Mouse (Mus musculus) heart, embryonic 10.5 days (tissue): Measurements from ENCODE around the gene Ndufaf2. TPM values are rescaled to one million over a fixed set of nuclear protein-coding genes. Genes with fewer than 3 reads are reported as not detected.

ENCODE experiments used
- DNase-seq: peaks from one replicate; pipeline ENCODE4 v3.0.0-alpha.2; 2017; ENCODE audit warnings: low spot score
- H3K27ac ChIP-seq: fragments of 300-500 bp; sonication (generic); 2 replicates; pipeline ENCODE4 v1.5.1; 2016; ENCODE audit warnings: mild to moderate bottlenecking
- H3K27me3 ChIP-seq: fragments of 300-500 bp; sonication (generic); 2 replicates; pipeline ENCODE4 v1.6.1; 2016; ENCODE audit warnings: mild to moderate bottlenecking; ENCODE audit not compliant: poor library complexity, insufficient read depth, severe bottlenecking
- H3K36me3 ChIP-seq: fragments of 300-500 bp; sonication (generic); 2 replicates; pipeline ENCODE4 v1.6.1; 2016; ENCODE audit warnings: mild to moderate bottlenecking, moderate library complexity
- H3K4me1 ChIP-seq: fragments of 300-500 bp; sonication (generic); 2 replicates; pipeline ENCODE4 v1.6.1; 2016; ENCODE audit warnings: mild to moderate bottlenecking
- H3K4me3 ChIP-seq: fragments of 300-500 bp; sonication (generic); 2 replicates; pipeline ENCODE4 v1.5.1; 2016; ENCODE audit warnings: mild to moderate bottlenecking, moderate library complexity
- H3K9me3 ChIP-seq: fragments of 300-500 bp; sonication (generic); 2 replicates; pipeline ENCODE4 v1.6.1; 2016; ENCODE audit warnings: mild to moderate bottlenecking, moderate library complexity
- WGBS: fragments of 180-500 bp; shearing (Covaris S2); methylation state at CpG from one replicate; pipeline ENCODE4 v1.1.7; 2016; 5-methylcytosine and 5-hydroxymethylcytosine counted together
- polyA plus RNA-seq: library from polyadenylated mRNA; unstranded; fragments of >200 nt; fragmentation: Nextera tagmentation; extraction: Ambion mirVana; gene quantifications from 2 replicates; pipeline ENCODE4 v1.2.1, GENCODE M21; 2016

Gene Ndufaf2
- polyA plus RNA-seq, 1 experiment from 2014 or later = 73.5 TPM

DNA sequence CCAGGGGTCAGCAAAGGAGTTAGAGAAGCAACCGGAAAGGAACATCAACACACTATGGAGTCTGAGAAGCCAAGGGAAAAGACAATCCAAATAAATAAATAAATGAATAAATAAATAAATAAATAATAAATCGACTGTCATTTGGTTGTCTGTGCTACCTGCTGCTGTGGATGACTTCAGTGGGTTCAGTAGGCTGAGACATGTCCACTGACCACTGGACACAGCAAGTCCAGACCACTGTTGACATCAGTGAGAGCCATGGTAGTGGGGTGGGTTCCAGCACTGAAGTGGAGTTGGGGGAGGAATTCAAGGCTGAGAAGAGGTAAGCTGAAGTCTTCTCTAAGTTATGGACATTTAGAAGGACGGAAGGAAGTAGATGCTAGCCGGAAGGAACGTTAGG, 174.2 kb downstream of the Ndufaf2 start:
- WGBS = 80% methylated on average over 5 of the region's 5 CpGs
- H3K27me3 ChIP-seq = no peaks in the 10 kb centered on the region
- H3K36me3 ChIP-seq = no peaks in the 10 kb centered on the region
- no peak for DNase-seq
- H3K4me1 ChIP-seq = no peaks in the 10 kb centered on the region
- H3K9me3 ChIP-seq = no peaks in the 10 kb centered on the region
- no peak overlapping the region for H3K4me3 ChIP-seq
- H3K27ac ChIP-seq = no peak overlapping the region

DNA sequence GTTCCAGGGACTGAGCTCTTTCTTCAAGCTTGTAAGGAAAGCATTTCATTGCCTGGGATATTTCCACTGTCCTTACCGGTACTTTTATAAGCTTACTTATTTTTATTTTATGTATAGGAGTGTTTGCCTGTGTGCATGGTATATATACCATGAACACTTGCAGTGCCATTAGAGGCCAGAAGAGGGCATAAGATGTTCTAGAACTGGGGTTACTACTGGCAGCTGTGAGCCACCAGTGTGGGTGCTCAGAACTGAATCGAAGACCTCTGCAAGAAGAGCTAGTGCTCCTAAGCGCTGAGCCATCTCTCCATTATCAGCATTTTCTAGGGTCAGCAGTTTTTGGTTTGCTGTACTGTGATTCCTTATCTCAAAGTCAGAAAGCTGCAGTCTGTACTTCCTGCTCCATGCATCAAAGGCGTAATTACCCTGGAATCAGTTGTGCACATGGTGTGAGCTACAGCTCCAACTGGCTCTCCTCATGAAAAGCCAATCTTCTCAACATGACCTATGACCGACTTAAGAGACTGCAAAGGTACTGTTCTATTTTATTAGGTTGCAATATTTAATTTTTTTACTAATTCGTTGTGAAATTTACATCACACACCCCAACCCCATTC, 175.1 kb downstream of the Ndufaf2 start:
- DNase-seq = no peak
- no peak overlapping the region for H3K4me3 ChIP-seq
- H3K27ac ChIP-seq = no peak overlapping the region
- no peaks in the 10 kb centered on the region for H3K4me1 ChIP-seq
- WGBS = 82% methylated on average over 6 of the region's 6 CpGs
- no peaks in the 10 kb centered on the region for H3K27me3 ChIP-seq
- H3K9me3 ChIP-seq = no peaks in the 10 kb centered on the region
- H3K36me3 ChIP-seq = no peaks in the 10 kb centered on the region

DNA sequence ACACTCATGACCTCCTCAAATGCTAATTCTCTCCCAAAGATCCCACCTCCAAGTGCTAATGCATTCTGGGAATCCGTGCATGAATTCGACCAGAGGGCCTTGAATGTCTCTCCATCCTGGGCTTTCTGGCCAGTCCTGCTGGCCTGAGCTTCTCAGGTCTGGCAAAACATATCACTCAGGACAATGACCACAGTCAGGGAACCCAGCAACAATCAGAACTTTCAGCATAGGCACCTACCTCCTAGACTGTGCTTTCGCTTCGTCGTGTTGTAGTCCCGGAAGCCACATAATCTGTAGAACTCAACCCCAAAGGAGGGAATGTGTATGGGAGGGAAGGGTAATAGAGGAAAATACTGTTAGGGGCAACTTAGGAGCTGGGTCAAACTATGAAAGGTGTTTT, 179.0 kb downstream of the Ndufaf2 start:
- H3K4me1 ChIP-seq = no peaks in the 10 kb centered on the region
- H3K36me3 ChIP-seq = no peaks in the 10 kb centered on the region
- H3K27me3 ChIP-seq = no peaks in the 10 kb centered on the region
- no peak for DNase-seq
- no peaks in the 10 kb centered on the region for H3K9me3 ChIP-seq
- no peak overlapping the region for H3K27ac ChIP-seq
- 92% methylated on average over 6 of the region's 6 CpGs for WGBS
- H3K4me3 ChIP-seq = no peak overlapping the region

DNA sequence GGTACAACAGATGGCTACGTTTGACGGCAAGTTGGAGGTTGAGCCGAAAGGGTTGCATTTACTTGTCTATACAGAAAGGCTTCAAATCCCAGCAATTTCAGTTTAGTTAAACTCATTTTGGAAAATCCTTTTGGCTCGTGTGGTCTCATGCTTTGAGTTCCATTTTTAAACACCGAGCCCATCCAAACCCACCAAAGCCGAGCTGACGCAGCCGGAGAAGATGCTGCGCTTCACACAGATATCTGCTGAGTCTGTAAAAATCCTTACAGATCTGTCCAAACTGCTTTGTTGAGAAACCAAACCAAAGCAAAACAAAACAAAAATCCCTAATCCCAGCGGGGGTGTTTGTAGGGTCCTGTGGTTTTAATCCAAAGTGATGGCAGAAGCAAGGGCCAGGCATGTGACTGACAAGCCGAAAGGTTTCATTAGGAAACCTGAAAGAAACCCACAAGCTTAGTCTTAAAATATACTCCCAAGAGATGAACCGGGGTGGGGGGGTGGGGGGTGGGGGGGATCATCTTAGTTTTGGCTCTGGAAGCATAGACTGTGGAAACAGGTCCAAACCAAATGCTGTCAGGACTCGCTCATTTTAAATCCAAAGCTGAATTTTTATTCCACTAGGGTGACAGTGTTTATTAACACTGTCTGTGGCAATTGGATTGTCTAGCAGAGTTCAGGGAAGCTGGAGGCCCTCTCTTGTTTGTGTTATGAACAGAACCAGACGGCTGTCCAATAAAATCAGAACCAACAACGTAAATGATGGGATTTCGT, 181.4 kb downstream of the Ndufaf2 start:
- no peaks in the 10 kb centered on the region for H3K36me3 ChIP-seq
- no peak overlapping the region for H3K4me3 ChIP-seq
- no peaks in the 10 kb centered on the region for H3K27me3 ChIP-seq
- H3K4me1 ChIP-seq = no peaks in the 10 kb centered on the region
- H3K9me3 ChIP-seq = no peaks in the 10 kb centered on the region
- DNase-seq = no peak
- WGBS = 88% methylated on average over 16 of the region's 16 CpGs
- no peak overlapping the region for H3K27ac ChIP-seq

DNA sequence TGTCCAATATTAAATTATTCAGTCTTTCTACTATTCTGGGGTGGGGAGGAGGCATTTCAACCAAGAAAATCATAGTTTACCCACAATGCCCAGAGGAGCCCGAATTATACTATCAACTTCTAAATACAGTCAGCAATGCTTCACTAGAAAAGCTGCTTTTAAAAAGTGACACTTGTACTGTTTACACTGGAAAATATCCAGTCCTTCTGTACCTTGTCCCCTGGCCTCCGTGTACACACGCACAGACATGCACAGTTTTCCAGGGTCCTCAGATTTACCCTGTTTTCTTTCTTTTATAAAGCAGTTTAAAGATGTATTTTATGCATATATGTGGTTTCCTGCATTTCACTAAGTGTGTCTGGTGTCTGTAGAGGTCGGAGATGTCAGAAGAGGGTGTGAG, 186.0 kb downstream of the Ndufaf2 start:
- no peaks in the 10 kb centered on the region for H3K9me3 ChIP-seq
- H3K36me3 ChIP-seq = no peaks in the 10 kb centered on the region
- no peak for DNase-seq
- no peak overlapping the region for H3K4me3 ChIP-seq
- no peaks in the 10 kb centered on the region for H3K27me3 ChIP-seq
- H3K27ac ChIP-seq = no peak overlapping the region
- peaks cover 10% of the 10 kb centered on the region for H3K4me1 ChIP-seq
- 87% methylated on average over 4 of the region's 4 CpGs for WGBS

DNA sequence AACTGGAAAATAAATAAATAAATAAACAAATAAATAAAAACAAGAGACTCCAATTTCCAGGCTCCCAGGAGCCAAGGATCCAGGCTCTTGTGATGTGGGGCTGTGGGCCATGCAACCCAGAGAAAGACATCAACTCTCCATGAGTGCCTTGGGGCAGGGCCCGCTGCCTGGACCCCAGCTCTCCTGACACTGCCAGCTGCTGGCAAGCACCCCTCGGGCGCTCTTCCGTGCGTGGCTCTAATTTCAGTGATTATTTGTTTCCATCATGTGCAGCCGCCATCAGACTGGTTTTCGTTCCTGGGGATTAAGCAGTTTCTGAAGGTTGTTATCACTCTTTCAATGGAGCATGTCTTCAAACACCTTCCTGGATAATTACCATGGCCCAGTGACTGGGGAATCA, 186.6 kb downstream of the Ndufaf2 start:
- 69% methylated on average over 7 of the region's 7 CpGs for WGBS
- H3K36me3 ChIP-seq = no peaks in the 10 kb centered on the region
- no peak for DNase-seq
- H3K4me3 ChIP-seq = no peak overlapping the region
- H3K4me1 ChIP-seq = peaks cover 10% of the 10 kb centered on the region
- H3K27ac ChIP-seq = no peak overlapping the region
- no peaks in the 10 kb centered on the region for H3K9me3 ChIP-seq
- no peaks in the 10 kb centered on the region for H3K27me3 ChIP-seq

DNA sequence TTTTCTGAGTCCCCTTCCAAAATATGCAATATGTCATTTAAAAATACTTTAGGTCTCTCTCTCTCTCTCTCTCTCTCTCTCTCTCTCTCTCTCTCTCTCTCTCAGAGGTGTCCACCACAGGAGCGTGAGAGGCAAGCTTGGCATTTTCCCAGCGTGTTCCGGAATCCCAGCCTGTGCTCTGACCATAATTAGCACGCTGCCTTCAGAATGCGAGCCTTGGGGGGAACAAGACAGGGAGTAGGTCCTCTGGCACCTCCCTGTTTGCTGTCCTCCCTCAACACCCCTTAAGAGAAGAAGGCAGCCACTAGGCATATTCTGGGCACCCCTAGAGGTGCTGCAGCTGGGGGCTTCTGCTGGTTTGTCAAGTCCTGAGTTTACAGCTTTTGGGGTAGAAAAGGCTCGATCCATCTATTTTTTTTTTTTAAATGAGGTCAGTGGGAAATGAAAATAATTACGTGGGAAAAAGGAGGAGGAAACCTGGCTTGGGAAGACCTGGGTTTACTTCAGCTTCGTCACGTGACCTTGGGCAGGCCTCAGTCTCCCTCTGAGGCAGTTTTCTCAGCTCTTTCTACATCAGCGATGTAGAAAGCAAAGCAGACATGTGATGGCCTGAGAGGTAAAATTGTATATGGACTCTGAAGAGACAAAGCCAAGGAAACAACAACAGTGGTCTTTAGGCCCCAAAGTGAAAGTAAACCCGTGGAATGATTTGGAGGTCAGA, 187.8 kb downstream of the Ndufaf2 start:
- peaks cover 10% of the 10 kb centered on the region for H3K4me1 ChIP-seq
- H3K36me3 ChIP-seq = no peaks in the 10 kb centered on the region
- H3K9me3 ChIP-seq = no peaks in the 10 kb centered on the region
- DNase-seq = no peak
- peak overlapping the region; percentile 42; the same call in 1 of the 2 replicates for H3K4me3 ChIP-seq
- no peaks in the 10 kb centered on the region for H3K27me3 ChIP-seq
- peak overlapping the region; percentile 7; the same call in 1 of the 2 replicates for H3K27ac ChIP-seq
- WGBS = 62% methylated on average over 11 of the region's 11 CpGs

DNA sequence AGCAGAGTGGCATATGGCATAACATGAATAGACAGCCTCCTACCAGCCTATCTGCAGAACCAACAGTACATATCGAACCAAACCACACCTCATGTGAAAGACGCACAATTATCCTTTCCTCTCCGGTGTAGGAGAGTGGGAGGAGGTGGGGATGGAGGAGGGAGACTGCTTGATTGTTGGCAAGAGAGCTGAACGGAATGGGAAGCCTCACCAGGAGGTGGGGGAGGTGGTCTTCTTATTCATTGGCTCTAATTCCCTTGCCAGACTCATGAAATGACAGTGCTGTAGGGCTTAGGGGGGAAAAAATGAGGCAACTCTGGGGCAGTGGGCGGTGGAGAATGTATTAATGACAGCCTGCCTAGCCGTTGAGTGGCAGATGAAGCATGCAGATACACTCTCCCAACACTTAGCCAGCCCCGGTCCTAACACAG, 188.4 kb downstream of the Ndufaf2 start:
- H3K9me3 ChIP-seq = no peaks in the 10 kb centered on the region
- no peak overlapping the region for H3K27ac ChIP-seq
- no peaks in the 10 kb centered on the region for H3K27me3 ChIP-seq
- H3K36me3 ChIP-seq = no peaks in the 10 kb centered on the region
- WGBS = 22% methylated on average over 7 of the region's 7 CpGs
- peaks cover 10% of the 10 kb centered on the region for H3K4me1 ChIP-seq
- no peak for DNase-seq
- H3K4me3 ChIP-seq = peak overlapping the region; percentile 42

DNA sequence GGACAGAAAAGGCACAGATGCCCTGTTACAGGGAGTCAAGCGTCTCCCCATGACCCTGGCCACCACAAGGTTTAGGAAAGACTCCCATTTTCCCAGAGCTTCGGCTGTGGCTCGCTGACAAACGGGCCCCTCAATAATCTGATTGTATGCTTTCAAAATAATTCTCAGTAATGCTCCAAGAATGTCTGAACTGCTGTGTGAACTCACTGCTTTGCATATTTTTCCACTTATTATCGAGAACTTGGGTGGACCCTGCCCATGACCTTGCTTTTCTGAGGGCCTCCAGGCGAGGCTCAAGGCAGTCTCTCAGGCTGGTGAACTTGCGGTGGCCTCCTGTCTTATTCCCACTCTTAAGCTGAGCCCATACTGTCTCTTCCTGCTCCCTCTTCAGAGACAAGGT, 193.8 kb downstream of the Ndufaf2 start:
- Histone ChIP-seq H3K4me3 (no peak overlapping the region), H3K36me3 (no peaks in the 10 kb centered on the region), H3K27ac (peak overlapping the region; percentile 22; the same call in 1 of the 2 replicates), H3K27me3 (0 out of 2 replicates have a peak, but pooled peaks cover 3% of the 10 kb centered on the region), H3K9me3 (no peaks in the 10 kb centered on the region), H3K4me1 (peaks cover 28% of the 10 kb centered on the region)
- DNase-seq = no peak
- 71% methylated on average over 7 of the region's 7 CpGs for WGBS

DNA sequence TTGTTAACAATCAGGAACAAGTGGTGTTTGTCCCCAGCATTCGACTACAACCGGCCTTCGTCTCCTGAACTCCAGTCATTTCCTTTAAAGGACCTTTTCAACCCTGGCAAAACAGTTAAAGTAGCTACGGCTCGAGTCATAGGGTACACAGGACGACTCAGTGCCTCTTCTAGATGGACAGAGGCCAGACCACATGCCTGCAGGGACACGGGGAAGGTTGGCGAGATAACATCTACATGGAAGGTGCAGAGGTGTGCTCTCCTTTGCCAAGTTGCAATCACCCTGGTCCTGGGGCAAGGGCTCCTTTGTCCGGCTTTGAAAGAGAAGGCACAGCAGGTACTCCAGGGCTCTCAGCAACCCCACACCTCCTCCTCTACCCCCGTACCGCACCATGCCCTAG, 195.0 kb downstream of the Ndufaf2 start:
- H3K4me1 ChIP-seq = peaks cover 28% of the 10 kb centered on the region
- no peak for DNase-seq
- no peaks in the 10 kb centered on the region for H3K36me3 ChIP-seq
- no peaks in the 10 kb centered on the region for H3K9me3 ChIP-seq
- H3K27ac ChIP-seq = no peak overlapping the region
- WGBS = 52% methylated on average over 11 of the region's 11 CpGs
- H3K27me3 ChIP-seq = 0 out of 2 replicates have a peak, but pooled peaks cover 3% of the 10 kb centered on the region
- H3K4me3 ChIP-seq = no peak overlapping the region

DNA sequence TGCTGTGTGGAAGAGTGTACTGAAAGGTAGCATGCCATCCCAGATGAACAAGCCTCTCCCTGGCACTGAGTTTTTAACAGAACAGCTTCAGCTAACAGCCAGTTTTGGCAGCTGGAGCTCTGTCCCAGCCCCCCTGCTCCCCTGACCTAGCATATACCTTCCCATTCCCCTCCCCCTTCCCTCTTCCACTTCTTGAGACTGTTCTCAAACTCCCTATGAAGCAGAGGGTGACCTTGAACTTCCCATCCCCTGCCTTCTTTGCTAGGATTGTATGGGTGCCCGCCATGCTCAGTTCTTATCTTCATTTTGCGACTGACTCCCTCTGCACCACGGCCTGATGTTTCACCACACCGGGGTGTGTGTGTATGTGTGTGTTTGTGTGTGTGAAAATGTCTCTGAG, 195.7 kb downstream of the Ndufaf2 start:
- Histone ChIP-seq H3K4me1 (peaks cover 28% of the 10 kb centered on the region), H3K27me3 (0 out of 2 replicates have a peak, but pooled peaks cover 3% of the 10 kb centered on the region), H3K36me3 (no peaks in the 10 kb centered on the region), H3K9me3 (no peaks in the 10 kb centered on the region), H3K27ac (no peak overlapping the region), H3K4me3 (no peak overlapping the region)
- WGBS = 46% methylated on average over 4 of the region's 4 CpGs
- no peak for DNase-seq

DNA sequence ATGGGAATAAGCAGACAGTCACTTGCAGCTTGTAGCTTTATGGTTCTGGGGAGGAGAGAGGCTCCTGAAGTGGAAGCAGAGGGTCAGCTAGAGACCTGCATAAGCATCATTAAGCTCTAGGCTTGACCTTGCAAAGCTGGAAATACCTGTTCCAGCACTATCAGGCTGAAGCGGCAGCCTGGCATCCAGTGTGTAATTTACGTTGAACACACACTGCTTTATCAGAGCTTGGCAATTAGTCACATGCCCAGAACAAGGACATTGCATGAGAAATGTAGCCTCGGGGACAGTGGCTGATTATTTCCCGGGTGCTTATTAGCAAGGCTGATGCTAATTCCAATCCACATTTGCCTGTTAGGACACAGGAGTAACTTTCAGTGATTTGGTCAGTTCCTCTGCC, 196.5 kb downstream of the Ndufaf2 start:
- 0 out of 2 replicates have a peak, but pooled peaks cover 3% of the 10 kb centered on the region for H3K27me3 ChIP-seq
- H3K27ac ChIP-seq = no peak overlapping the region
- 47% methylated on average over 4 of the region's 4 CpGs for WGBS
- H3K36me3 ChIP-seq = no peaks in the 10 kb centered on the region
- peaks cover 28% of the 10 kb centered on the region for H3K4me1 ChIP-seq
- no peak overlapping the region for H3K4me3 ChIP-seq
- H3K9me3 ChIP-seq = no peaks in the 10 kb centered on the region
- no peak for DNase-seq

DNA sequence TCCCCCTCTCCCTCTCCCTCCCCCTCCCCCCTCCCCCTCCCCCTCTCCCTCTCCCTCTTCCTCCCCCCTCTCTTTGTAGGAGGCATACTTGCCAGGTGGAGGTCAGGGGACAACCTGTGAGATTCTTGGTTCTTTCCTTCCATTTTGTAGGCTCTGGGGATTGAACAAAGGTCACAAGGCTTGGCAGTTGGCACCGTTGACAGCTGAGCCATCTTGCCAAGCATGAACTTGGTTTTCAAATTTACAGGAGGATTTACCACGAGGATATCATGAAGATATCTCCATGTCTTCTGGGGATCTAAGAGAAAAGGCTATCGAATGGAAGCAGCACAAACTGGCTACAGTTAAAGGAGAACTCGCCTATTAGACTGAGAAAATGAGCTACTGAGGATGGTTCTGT, 196.9 kb downstream of the Ndufaf2 start:
- Histone ChIP-seq H3K4me3 (no peak overlapping the region), H3K27me3 (0 out of 2 replicates have a peak, but pooled peaks cover 3% of the 10 kb centered on the region), H3K4me1 (peaks cover 28% of the 10 kb centered on the region), H3K36me3 (no peaks in the 10 kb centered on the region), H3K27ac (no peak overlapping the region), H3K9me3 (no peaks in the 10 kb centered on the region)
- 70% methylated on average over 4 of the region's 4 CpGs for WGBS
- no peak for DNase-seq
